17 mouse cellular contexts compared by ENCODE assay signal in the genomic region with DNA sequence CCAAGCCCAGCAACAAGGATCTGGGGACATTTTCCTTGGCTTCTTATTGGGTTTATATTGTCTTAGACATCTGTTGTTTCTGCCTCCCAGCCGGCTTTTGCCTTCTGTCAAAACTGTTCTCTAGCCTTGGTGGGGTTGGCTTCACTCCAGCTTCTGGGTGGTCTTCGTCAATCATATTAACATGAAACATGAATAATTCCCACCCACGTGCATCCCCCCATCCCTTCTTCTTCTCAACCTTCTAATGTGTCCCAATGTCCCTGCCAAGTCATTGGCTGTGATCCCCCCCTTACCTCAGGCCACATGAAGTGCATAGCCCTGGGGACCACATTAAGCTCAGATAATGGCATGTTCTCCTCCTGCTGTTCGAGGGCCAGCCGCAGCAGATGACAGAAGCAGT. TPM values are rescaled to one million over a fixed set of nuclear protein-coding genes. Genes with fewer than 3 reads are reported as not detected.
DNase-seq lines count a peak whose midpoint lies in the region; ATAC-seq and TF ChIP-seq lines count a peak whose summit lies in the region.
"Had no signal": no experiment of that assay in that cellular context is flagged by ENCODE, and none has a peak within 500 bp of the region (broad histone marks: within the 10 kb centered on the region; RNA-seq: fewer than 3 reads in every experiment).

Gm11541 (minus strand) TSS at position 28 of the 400 bp plus-strand sequence.

- WGBS in intestine, embryonic 14.5 days: 59% methylated on average over 5 of the region's 5 CpGs
- WGBS in intestine, embryonic 16.5 days: 69% methylated on average over 5 of the region's 5 CpGs
- 51% methylated on average over 5 of the region's 5 CpGs for WGBS in lung, embryonic 15.5 days
- 36% methylated on average over 5 of the region's 5 CpGs for WGBS in embryonic facial prominence, embryonic 15.5 days

- no peak for TF ChIP-seq CTCF in brain, embryonic 14.5 days (IDR thresholded peaks at IDR 0.05; ENCODE audit: borderline replicate concordance, extremely low read depth, insufficient read depth, insufficient read length)

- H3K27ac ChIP-seq in intestine, embryonic 14.5 days (ENCODE audit: low read depth): peak within 1 kb of the TSS; percentile 29; the same call in 1 of the 2 replicates
- H3K27ac ChIP-seq in intestine, embryonic 16.5 days (ENCODE audit: low read length): no peak within 1 kb of the TSS
- peak within 1 kb of the TSS; percentile 67 for H3K27ac ChIP-seq in lung, embryonic 15.5 days
- H3K27ac ChIP-seq in embryonic facial prominence, embryonic 15.5 days (replicated peaks): peak within 1 kb of the TSS; percentile 55; the same call in 1 of the 2 replicates
- H3K27ac ChIP-seq: hindbrain, embryonic 15.5 days had no signal

- DNase-seq in intestine, embryonic 14.5 days (ENCODE audit: low spot score): no peak
- DNase-seq in lung, postnatal 14 days: no peak
- DNase-seq in brain, embryonic 14.5 days (ENCODE audit: low read depth): peak; percentile 72
- DNase-seq in gastrocnemius, adult 18-20 months (ENCODE audit: low spot score): no peak
- DNase-seq: cerebellum, adult 8-10 months; embryo, embryonic 11 days had no signal

- H3K4me3 ChIP-seq in intestine, embryonic 14.5 days (ENCODE audit: low read depth, low read length): no peak within 1 kb of the TSS
- no peak within 1 kb of the TSS for H3K4me3 ChIP-seq in intestine, embryonic 16.5 days (ENCODE audit: low read length)
- no peak within 1 kb of the TSS for H3K4me3 ChIP-seq in lung, embryonic 15.5 days
- no peak within 1 kb of the TSS for H3K4me3 ChIP-seq in embryonic facial prominence, embryonic 15.5 days (replicated peaks)
- H3K4me3 ChIP-seq: hindbrain, embryonic 15.5 days had no signal

- no peak for TF ChIP-seq POLR2A in brain, embryonic 14.5 days (IDR thresholded peaks at IDR 0.05; ENCODE audit: borderline replicate concordance, extremely low read depth, insufficient read depth, insufficient read length, poor library complexity, severe bottlenecking)

- H3K36me3 ChIP-seq in intestine, embryonic 14.5 days (ENCODE audit: control insufficient read depth, insufficient read depth, low read length): no peaks in the 10 kb centered on the region
- H3K36me3 ChIP-seq in intestine, embryonic 16.5 days (ENCODE audit: control insufficient read depth, insufficient read depth, low read length): no peaks in the 10 kb centered on the region
- no peaks in the 10 kb centered on the region for H3K36me3 ChIP-seq in lung, embryonic 15.5 days
- H3K36me3 ChIP-seq in embryonic facial prominence, embryonic 15.5 days: no peaks in the 10 kb centered on the region
- H3K36me3 ChIP-seq: hindbrain, embryonic 15.5 days had no signal

- no peak within 1 kb of the TSS for H3K9ac ChIP-seq in intestine, embryonic 14.5 days (ENCODE audit: low read length)
- no peak within 1 kb of the TSS for H3K9ac ChIP-seq in intestine, embryonic 16.5 days (ENCODE audit: low read depth, low read length)
- no peak within 1 kb of the TSS for H3K9ac ChIP-seq in lung, embryonic 15.5 days
- no peak within 1 kb of the TSS for H3K9ac ChIP-seq in embryonic facial prominence, embryonic 15.5 days
- H3K9ac ChIP-seq: hindbrain, embryonic 15.5 days had no signal

- no peak within 1 kb of the TSS for H3K4me2 ChIP-seq in intestine, embryonic 14.5 days (ENCODE audit: low read length)
- no peak within 1 kb of the TSS for H3K4me2 ChIP-seq in intestine, embryonic 16.5 days (ENCODE audit: low read depth, low read length)
- H3K4me2 ChIP-seq in lung, embryonic 15.5 days: no peak within 1 kb of the TSS
- no peak within 1 kb of the TSS for H3K4me2 ChIP-seq in embryonic facial prominence, embryonic 15.5 days (replicated peaks)
- H3K4me2 ChIP-seq: hindbrain, embryonic 15.5 days had no signal

- no peak for ATAC-seq in intestine, embryonic 14.5 days (replicated peaks; ENCODE audit: low FRiP score, low TSS enrichment, low read depth)
- ATAC-seq in intestine, embryonic 16.5 days: no peak
- peak; percentile 74; the same call in 1 of the 2 replicates for ATAC-seq in lung, embryonic 15.5 days (ENCODE audit: borderline replicate concordance, extremely low read depth, low FRiP score, low TSS enrichment)
- no peak for ATAC-seq in embryonic facial prominence, embryonic 15.5 days (ENCODE audit: insufficient number of reproducible peaks, low FRiP score, low TSS enrichment, low read depth)
- ATAC-seq: CD4-positive, CD25-positive, alpha-beta regulatory T cell, adult 4 months had no signal

- H3K27me3 ChIP-seq in intestine, embryonic 14.5 days (replicated peaks; ENCODE audit: control insufficient read depth, insufficient read depth, low read length): no peaks in the 10 kb centered on the region
- H3K27me3 ChIP-seq in intestine, embryonic 16.5 days (replicated peaks; ENCODE audit: control insufficient read depth, insufficient read depth, low read length): no peaks in the 10 kb centered on the region
- peaks cover 11% of the 10 kb centered on the region for H3K27me3 ChIP-seq in lung, embryonic 15.5 days
- no peaks in the 10 kb centered on the region for H3K27me3 ChIP-seq in embryonic facial prominence, embryonic 15.5 days
- H3K27me3 ChIP-seq: hindbrain, embryonic 15.5 days had no signal

- H3K9me3 ChIP-seq in intestine, embryonic 14.5 days (ENCODE audit: control insufficient read depth, low read length): peaks cover 3% of the 10 kb centered on the region; the same call in 1 of the 2 replicates
- H3K9me3 ChIP-seq in intestine, embryonic 16.5 days (ENCODE audit: control insufficient read depth, low read length): no peaks in the 10 kb centered on the region
- no peaks in the 10 kb centered on the region for H3K9me3 ChIP-seq in lung, embryonic 15.5 days
- no peaks in the 10 kb centered on the region for H3K9me3 ChIP-seq in embryonic facial prominence, embryonic 15.5 days (replicated peaks)
- H3K9me3 ChIP-seq: hindbrain, embryonic 15.5 days had no signal

- peaks cover 21% of the 10 kb centered on the region; the same call in 1 of the 2 replicates for H3K4me1 ChIP-seq in intestine, embryonic 14.5 days (replicated peaks; ENCODE audit: control insufficient read depth, insufficient read depth, low read length)
- H3K4me1 ChIP-seq in intestine, embryonic 16.5 days (ENCODE audit: control insufficient read depth, insufficient read depth, low read length): peaks cover 12% of the 10 kb centered on the region; the same call in 1 of the 2 replicates
- peaks cover 17% of the 10 kb centered on the region for H3K4me1 ChIP-seq in lung, embryonic 15.5 days
- H3K4me1 ChIP-seq in embryonic facial prominence, embryonic 15.5 days: 0 out of 2 replicates have a peak, but pooled peaks cover 4% of the 10 kb centered on the region

RNA-seq across cellular contexts. Expression of gene Gm11541, which starts in this region (rescaled TPM):
- 0.89 and 1.1 TPM in 2 replicates for polyA plus RNA-seq in intestine, embryonic 14.5 days (2014; fragmentation: Nextera tagmentation; extraction: Ambion mirVana)
- polyA plus RNA-seq in intestine, embryonic 16.5 days (2015; fragmentation: Nextera tagmentation; extraction: Ambion mirVana): 0.42 and 0.50 TPM in 2 replicates
- polyA plus RNA-seq in lung, embryonic 15.5 days (2015; fragmentation: Nextera tagmentation; extraction: Ambion mirVana): 0.98 and 1.3 TPM in 2 replicates
- 0.04 TPM in 1 of 2 replicates, not detected in the other for polyA plus RNA-seq in brain, embryonic 14.5 days (2012; rRNA removed)
- polyA plus RNA-seq in embryonic facial prominence, embryonic 15.5 days (2015; fragmentation: Nextera tagmentation; extraction: Ambion mirVana): 0.45 and 0.79 TPM in 2 replicates
- not detected for total RNA-seq in gastrocnemius, adult 18-20 months (2021)
- total RNA-seq: left cerebral cortex, adult 18-20 months; liver, adult 2 months; megakaryocyte progenitor cell, adult 5-6 weeks; neutrophil, adult 5-6 weeks had no signal
- polyA plus RNA-seq: CD4-positive, CD25-positive, alpha-beta regulatory T cell, adult 4 months; gonadal fat pad, adult 2 months; heart, embryonic 14.5 days; liver, adult 2 months had no signal

Comparison
In these comparisons a context has a peak if more than half of its experiments do, and no peak if none do; other contexts are left out.
1. Peak in DNase-seq in brain, embryonic 14.5 days; RNA of the gene not detected or under 1 TPM.